Mouse (Mus musculus): Measurements from ENCODE around the gene Itih5.

DNA sequence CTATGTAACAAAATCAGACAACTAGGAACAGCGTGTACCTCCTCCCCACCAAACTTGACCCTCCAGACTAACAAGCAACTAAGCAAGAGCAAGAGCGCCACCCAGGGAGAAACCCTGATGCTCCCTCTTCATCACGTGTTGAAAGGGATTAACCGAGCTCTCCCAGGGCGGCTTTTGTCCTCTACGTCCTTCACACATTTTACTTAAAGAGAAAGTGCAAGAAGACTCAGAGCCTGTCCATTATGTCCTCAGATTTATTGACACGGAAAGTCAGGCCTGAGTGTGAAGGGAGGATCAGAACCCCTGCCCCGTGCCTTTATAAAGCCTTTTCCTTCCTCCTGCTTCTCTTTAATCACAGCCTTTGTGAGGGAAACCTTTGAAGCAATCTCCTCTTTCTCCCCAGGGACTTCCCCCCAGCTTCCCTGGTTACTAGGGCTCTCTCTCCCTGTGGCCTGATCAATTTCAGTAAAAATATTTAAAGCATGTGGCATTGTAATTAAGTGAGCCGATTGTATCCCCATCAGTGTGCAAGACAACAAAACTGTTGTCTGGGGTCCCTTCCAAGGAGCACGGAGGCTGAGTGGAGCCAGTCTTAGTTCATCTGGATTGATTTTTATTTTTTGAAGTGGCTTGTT, 131.4 kb downstream of the Itih5 start:
- TF ChIP-seq CTCF (IDR thresholded peaks at IDR 0.05; ENCODE audit: low read depth), result peak; percentile 16; the same call in 1 of the 2 replicates
- TF ChIP-seq EP300 (IDR thresholded peaks at IDR 0.05; ENCODE audit: low read depth), result no peak
